Mouse (Mus musculus) G1E (cell line): ENCODE measurements around the gene Smoc1.

Experiments
- CTCF ChIP-seq: IDR thresholded peaks from 2 replicates; pipeline ENCODE4 v1.5.1; 2012; ENCODE audit warnings: low read depth, low read length, inconsistent platforms, mixed read lengths
- GATA1 ChIP-seq: IDR thresholded peaks from 2 replicates; pipeline ENCODE4 v1.6.1; 2012; ENCODE audit warnings: borderline replicate concordance, low read length, inconsistent platforms, mixed read lengths
- POLR2AphosphoS5 ChIP-seq: IDR thresholded peaks from 2 replicates; pipeline ENCODE4 v1.6.1; 2012; ENCODE audit warnings: low read depth, low read length, inconsistent platforms; ENCODE audit not compliant: insufficient replicate concordance

DNA sequence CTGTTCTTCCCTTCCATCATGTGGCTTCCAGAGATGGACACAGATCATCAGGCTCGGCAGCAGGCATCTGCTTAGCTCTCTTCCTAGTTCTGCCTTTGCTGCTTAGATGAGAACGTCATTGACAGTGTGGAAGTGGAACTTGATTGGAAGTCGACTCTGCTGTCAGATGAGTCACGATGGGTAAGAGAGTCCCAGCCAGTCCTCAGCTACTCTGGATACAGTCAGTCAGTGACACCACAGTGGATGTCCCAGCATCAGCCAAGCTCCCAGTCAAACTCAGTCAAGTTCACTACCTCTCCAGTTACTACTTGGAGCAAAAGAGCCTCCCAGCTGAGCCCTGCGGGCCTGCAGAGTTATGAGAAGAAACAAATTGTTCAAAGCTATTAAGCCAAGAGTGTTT lies 72.6 kb downstream of the Smoc1 start:
- TF ChIP-seq CTCF (no peak), GATA1 (no peak), POLR2AphosphoS5 (no peak)
